8 mouse cellular contexts compared by ENCODE assay signal in the genomic region with DNA sequence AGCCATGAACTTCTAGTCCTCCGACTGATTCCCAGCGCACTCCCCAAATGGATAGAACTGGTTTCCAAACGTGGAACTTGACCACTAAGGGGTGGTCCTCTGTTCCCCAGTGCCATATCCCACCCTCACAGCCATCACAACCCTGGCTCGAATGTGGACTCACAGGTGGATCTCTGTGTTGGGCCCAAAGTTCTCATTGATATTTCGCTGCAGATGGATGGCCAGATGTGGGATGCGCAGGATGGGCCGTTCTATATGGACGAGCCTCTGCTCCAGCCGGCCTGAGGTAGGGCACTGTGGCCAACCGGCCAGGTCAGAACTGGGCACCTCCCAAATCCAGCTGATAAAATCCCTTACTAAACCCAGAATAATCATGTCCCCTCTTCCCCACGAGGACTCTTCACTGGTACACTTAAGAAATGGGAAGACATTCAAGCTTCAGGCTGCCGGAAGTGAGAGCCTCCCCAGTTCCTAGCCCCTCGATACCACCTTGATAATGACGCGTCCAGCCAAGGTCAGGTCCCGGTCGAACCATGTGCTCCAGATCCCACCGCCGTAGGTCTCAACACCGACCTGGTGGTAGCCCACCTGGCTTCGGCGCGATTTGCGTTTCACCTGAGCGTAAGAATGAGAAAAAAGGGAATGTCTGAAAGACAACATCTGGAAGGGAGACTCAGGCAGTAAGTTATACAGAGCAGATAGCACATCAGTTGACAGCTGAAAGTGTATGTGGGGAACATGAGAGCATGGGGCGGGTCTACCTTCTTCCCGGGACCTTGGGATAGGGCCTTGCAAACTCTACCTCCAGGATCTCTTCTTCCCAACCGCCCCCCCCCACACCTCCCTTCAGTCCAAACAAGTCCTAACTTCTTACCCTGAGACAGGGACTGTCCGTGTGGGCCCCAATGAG. TPM values are rescaled to one million over a fixed set of nuclear protein-coding genes. Genes with fewer than 3 reads are reported as not detected.
DNase-seq lines count a peak whose midpoint lies in the region; ATAC-seq and TF ChIP-seq lines count a peak whose summit lies in the region.

No protein-coding gene starts in this region.

- intact Hi-C loops in gastrocnemius, postnatal 36 days (cut with DNase I), result loop anchor here (5.0 kb wide), 1 partner anchor 63 kb away; no protein-coding TSS in a partner anchor

- WGBS in heart, embryonic 10.5 days, result 79% methylated on average over 29 of the region's 29 CpGs
- 81% methylated on average over 29 of the region's 29 CpGs for WGBS in heart, embryonic 15.5 days
- 79% methylated on average over 29 of the region's 29 CpGs for WGBS in liver, embryonic 16.5 days (ENCODE audit: insufficient replicate concordance)

- H3K9me3 ChIP-seq in heart, embryonic 10.5 days, result no peaks in the 10 kb centered on the region
- H3K9me3 ChIP-seq in MEL (replicated peaks; ENCODE audit: insufficient read depth, low read length), result no peaks in the 10 kb centered on the region
- H3K9me3 ChIP-seq in heart, embryonic 15.5 days (replicated peaks), result no peaks in the 10 kb centered on the region
- no peaks in the 10 kb centered on the region for H3K9me3 ChIP-seq in liver, embryonic 16.5 days (replicated peaks; ENCODE audit: control insufficient read depth, low read length)

- no peak for DNase-seq in heart, embryonic 10.5 days (ENCODE audit: low spot score)
- no peak for DNase-seq in heart, postnatal 4 days
- no peak for DNase-seq in MEL (ENCODE audit: low read depth, low spot score)
- DNase-seq in embryo, embryonic 11 days, result no peak
- no peak for DNase-seq in gastrocnemius, postnatal 36 days
- DNase-seq in layer of hippocampus, adult 2 months (ENCODE audit: low spot score in 2 of 2), result no peak

- H3K36me3 ChIP-seq in heart, embryonic 10.5 days, result peaks cover 54% of the 10 kb centered on the region
- H3K36me3 ChIP-seq in MEL (ENCODE audit: control insufficient read depth in 1 of 2, insufficient read depth in 2 of 2, low read length in 2 of 2), result no peaks in the 10 kb centered on the region; a peak in 2 of 4 replicates
- peaks cover 35% of the 10 kb centered on the region for H3K36me3 ChIP-seq in heart, embryonic 15.5 days
- H3K36me3 ChIP-seq in liver, embryonic 16.5 days (ENCODE audit: control insufficient read depth, insufficient read depth), result peaks cover 11% of the 10 kb centered on the region

- H3K27me3 ChIP-seq in heart, embryonic 10.5 days (ENCODE audit: insufficient read depth, poor library complexity, severe bottlenecking), result no peaks in the 10 kb centered on the region
- no peaks in the 10 kb centered on the region for H3K27me3 ChIP-seq in MEL (ENCODE audit: control insufficient read depth in 1 of 2, insufficient read depth in 2 of 2, low read length in 2 of 2)
- no peaks in the 10 kb centered on the region for H3K27me3 ChIP-seq in heart, embryonic 15.5 days
- no peaks in the 10 kb centered on the region for H3K27me3 ChIP-seq in liver, embryonic 16.5 days (ENCODE audit: control insufficient read depth, insufficient read depth, low read depth, low read length)

- H3K4me1 ChIP-seq in heart, embryonic 10.5 days, result peaks cover 24% of the 10 kb centered on the region
- peaks cover 3 to 4% of the 10 kb centered on the region in 2 experiments; a peak in 2 of 4 replicates for H3K4me1 ChIP-seq in MEL (ENCODE audit: control insufficient read depth in 1 of 2, insufficient read depth in 2 of 2, low read length in 2 of 2)
- H3K4me1 ChIP-seq in heart, embryonic 15.5 days (replicated peaks), result peaks cover 12% of the 10 kb centered on the region
- H3K4me1 ChIP-seq in liver, embryonic 16.5 days (ENCODE audit: control insufficient read depth, low read depth, low read length), result peaks cover 17% of the 10 kb centered on the region

- TF ChIP-seq RAD21 in MEL (IDR thresholded peaks at IDR 0.05; ENCODE audit: low read depth, low read length), result no peak

- no peaks in the 10 kb centered on the region for H3K79me2 ChIP-seq in MEL (ENCODE audit: control insufficient read depth, insufficient read depth, low read length, poor library complexity)

- TF ChIP-seq EP300 in MEL (IDR thresholded peaks at IDR 0.05; ENCODE audit: low read depth in 1 of 2, low read length in 2 of 2), result no peak

- no peak for ATAC-seq in heart, embryonic 15.5 days (replicated peaks; ENCODE audit: insufficient number of reproducible peaks, insufficient read depth, low FRiP score, low read depth)
- no peak for ATAC-seq in liver, embryonic 16.5 days (ENCODE audit: low read depth)

- no peak for TF ChIP-seq POLR2A in MEL (IDR thresholded peaks at IDR 0.05; ENCODE audit: control insufficient read depth in 1 of 2, insufficient read depth in 1 of 2, low read depth in 1 of 2, low read length in 2 of 2, poor library complexity in 1 of 2)

- H3K4me2 ChIP-seq in heart, embryonic 15.5 days, result peak overlapping the region; percentile 85
- H3K4me2 ChIP-seq in liver, embryonic 16.5 days (ENCODE audit: low read depth, low read length), result peak overlapping the region; percentile 96

- peak overlapping the region; percentile 92 for H3K27ac ChIP-seq in heart, embryonic 10.5 days
- H3K27ac ChIP-seq in MEL (ENCODE audit: control insufficient read depth, low read depth, low read length), result no peak overlapping the region
- no peak overlapping the region; the same call in 1 of the 2 replicates for H3K27ac ChIP-seq in heart, embryonic 15.5 days
- peak overlapping the region; percentile 97 for H3K27ac ChIP-seq in liver, embryonic 16.5 days (ENCODE audit: low read length)
- H3K27ac ChIP-seq in layer of hippocampus, adult 2 months, result no peak overlapping the region

- H3K4me3 ChIP-seq in heart, embryonic 10.5 days, result peak overlapping the region; percentile 78
- H3K4me3 ChIP-seq in MEL (ENCODE audit: control insufficient read depth in 1 of 2, insufficient read depth in 1 of 2, low read depth in 2 of 2, low read length in 2 of 2), result peak overlapping the region; percentile 80 to 91; a peak in 3 of 4 replicates
- H3K4me3 ChIP-seq in heart, embryonic 15.5 days, result peak overlapping the region; percentile 93
- peak overlapping the region; percentile 88 for H3K4me3 ChIP-seq in liver, embryonic 16.5 days (ENCODE audit: low read depth, low read length)
- no peak overlapping the region; the same call in 1 of the 2 replicates for H3K4me3 ChIP-seq in layer of hippocampus, adult 2 months

- TF ChIP-seq CTCF in MEL (IDR thresholded peaks at IDR 0.05 in 2 of 3, conservative IDR thresholded peaks at IDR 0.05 in 1 of 3; ENCODE audit: control insufficient read depth in 1 of 3, insufficient read depth in 1 of 3, low read depth in 2 of 3, low read length in 3 of 3, poor library complexity in 1 of 3, severe bottlenecking in 1 of 3), result no peak
- no peak for TF ChIP-seq CTCF in layer of hippocampus, adult 2 months (conservative IDR thresholded peaks at IDR 0.05)

- peak overlapping the region; percentile 73 for H3K9ac ChIP-seq in MEL (ENCODE audit: control insufficient read depth, low read depth, low read length, poor library complexity, severe bottlenecking)
- peak overlapping the region; percentile 82 for H3K9ac ChIP-seq in heart, embryonic 15.5 days
- peak overlapping the region; percentile 79 for H3K9ac ChIP-seq in liver, embryonic 16.5 days (ENCODE audit: low read depth, low read length)

RNA-seq across cellular contexts. Expression of a gene that starts 2.1 kb away (rescaled TPM):
- polyA plus RNA-seq in heart, embryonic 10.5 days (2016; fragmentation: Nextera tagmentation; extraction: Ambion mirVana), result 142 and 144 TPM in 2 replicates
- 10 to 100 TPM; 89.5 to 89.8 TPM for total RNA-seq in heart, postnatal 4 days (2021)
- 34.7 and 35.9 TPM in 2 replicates for total RNA-seq in MEL (2012; rRNA removed)
- 10 to 100 TPM in 1 of 2 experiments, not detected in 1; 59.3 TPM for polyA plus RNA-seq in MEL (2012; ENCODE audit: insufficient read depth in 1 of 2, insufficient read length in 2 of 2, low read depth in 1 of 2, low replicate concordance in 2 of 2, missing spikeins in 1 of 2)
- polyA plus RNA-seq in heart, embryonic 15.5 days (2015; fragmentation: Nextera tagmentation; extraction: Ambion mirVana), result 108 and 123 TPM in 2 replicates
- 52.4 and 52.7 TPM in 2 replicates for polyA plus RNA-seq in liver, embryonic 16.5 days (2015; fragmentation: Nextera tagmentation; extraction: Ambion mirVana)
- total RNA-seq in gastrocnemius, postnatal 36 days (2021), result 10 to 100 TPM; 46.4 to 48.3 TPM
- 10 to 100 TPM; 49.1 to 50.0 TPM for total RNA-seq in layer of hippocampus, adult 2 months (2021)

RNA-seq across cellular contexts. Expression of a gene that starts 37.5 kb away (rescaled TPM):
- polyA plus RNA-seq in heart, embryonic 10.5 days (2016; fragmentation: Nextera tagmentation; extraction: Ambion mirVana), result not detected in 2 replicates
- total RNA-seq in heart, postnatal 4 days (2021), result not detected
- total RNA-seq in MEL (2012; rRNA removed), result not detected in 2 replicates
- polyA plus RNA-seq in MEL (2012; ENCODE audit: insufficient read depth in 1 of 2, insufficient read length in 2 of 2, low read depth in 1 of 2, low replicate concordance in 2 of 2, missing spikeins in 1 of 2), result not detected
- polyA plus RNA-seq in heart, embryonic 15.5 days (2015; fragmentation: Nextera tagmentation; extraction: Ambion mirVana), result 0.18 and 2.4 TPM in 2 replicates
- 0.15 TPM in 1 of 2 replicates, not detected in the other for polyA plus RNA-seq in liver, embryonic 16.5 days (2015; fragmentation: Nextera tagmentation; extraction: Ambion mirVana)
- total RNA-seq in gastrocnemius, postnatal 36 days (2021), result not detected
- 100 to 1,000 TPM in 1 of 2 experiments, 10 to 100 TPM in 1; 82.5 to 106 TPM for total RNA-seq in layer of hippocampus, adult 2 months (2021)

RNA-seq across cellular contexts. Expression of a gene that starts 44.4 kb away (rescaled TPM):
- 341 and 642 TPM in 2 replicates for polyA plus RNA-seq in heart, embryonic 10.5 days (2016; fragmentation: Nextera tagmentation; extraction: Ambion mirVana)
- 100 to 1,000 TPM; 742 to 747 TPM for total RNA-seq in heart, postnatal 4 days (2021)
- 4.6 and 7.2 TPM in 2 replicates for total RNA-seq in MEL (2012; rRNA removed)
- 1 to 10 TPM in 1 of 2 experiments, not detected in 1; 7.0 TPM for polyA plus RNA-seq in MEL (2012; ENCODE audit: insufficient read depth in 1 of 2, insufficient read length in 2 of 2, low read depth in 1 of 2, low replicate concordance in 2 of 2, missing spikeins in 1 of 2)
- 374 and 419 TPM in 2 replicates for polyA plus RNA-seq in heart, embryonic 15.5 days (2015; fragmentation: Nextera tagmentation; extraction: Ambion mirVana)
- 7.2 and 13.9 TPM in 2 replicates for polyA plus RNA-seq in liver, embryonic 16.5 days (2015; fragmentation: Nextera tagmentation; extraction: Ambion mirVana)
- 1,000 to 10,000 TPM; 1,843 to 1,948 TPM for total RNA-seq in gastrocnemius, postnatal 36 days (2021)
- under 1 TPM; 0.88 to 1.00 TPM for total RNA-seq in layer of hippocampus, adult 2 months (2021)

RNA-seq across cellular contexts. Expression of a gene that starts 51.4 kb away (rescaled TPM):
- polyA plus RNA-seq in heart, embryonic 10.5 days (2016; fragmentation: Nextera tagmentation; extraction: Ambion mirVana), result 0.70 and 0.84 TPM in 2 replicates
- total RNA-seq in heart, postnatal 4 days (2021), result under 1 TPM; 0.41 to 0.43 TPM
- total RNA-seq in MEL (2012; rRNA removed), result not detected in 2 replicates
- under 1 TPM in 1 of 2 experiments, not detected in 1; 0.13 TPM for polyA plus RNA-seq in MEL (2012; ENCODE audit: insufficient read depth in 1 of 2, insufficient read length in 2 of 2, low read depth in 1 of 2, low replicate concordance in 2 of 2, missing spikeins in 1 of 2)
- 0.45 and 1.0 TPM in 2 replicates for polyA plus RNA-seq in heart, embryonic 15.5 days (2015; fragmentation: Nextera tagmentation; extraction: Ambion mirVana)
- 0.04 and 0.11 TPM in 2 replicates for polyA plus RNA-seq in liver, embryonic 16.5 days (2015; fragmentation: Nextera tagmentation; extraction: Ambion mirVana)
- under 1 TPM in 1 of 2 experiments, not detected in 1; 0.10 TPM for total RNA-seq in gastrocnemius, postnatal 36 days (2021)
- 100 to 1,000 TPM; 395 to 416 TPM for total RNA-seq in layer of hippocampus, adult 2 months (2021)

RNA-seq across cellular contexts. Expression of a gene that starts 59.4 kb away (rescaled TPM):
- polyA plus RNA-seq in heart, embryonic 10.5 days (2016; fragmentation: Nextera tagmentation; extraction: Ambion mirVana), result 77.9 and 80.0 TPM in 2 replicates
- 100 to 1,000 TPM; 121 to 123 TPM for total RNA-seq in heart, postnatal 4 days (2021)
- 1.7 and 1.8 TPM in 2 replicates for total RNA-seq in MEL (2012; rRNA removed)
- polyA plus RNA-seq in MEL (2012; ENCODE audit: insufficient read depth in 1 of 2, insufficient read length in 2 of 2, low read depth in 1 of 2, low replicate concordance in 2 of 2, missing spikeins in 1 of 2), result 1 to 10 TPM in 1 of 2 experiments, not detected in 1; 9.5 TPM
- 44.5 and 54.4 TPM in 2 replicates for polyA plus RNA-seq in heart, embryonic 15.5 days (2015; fragmentation: Nextera tagmentation; extraction: Ambion mirVana)
- polyA plus RNA-seq in liver, embryonic 16.5 days (2015; fragmentation: Nextera tagmentation; extraction: Ambion mirVana), result 7.6 and 8.0 TPM in 2 replicates
- total RNA-seq in gastrocnemius, postnatal 36 days (2021), result 100 to 1,000 TPM; 229 to 230 TPM
- total RNA-seq in layer of hippocampus, adult 2 months (2021), result 100 to 1,000 TPM; 168 to 179 TPM

Comparison
In these comparisons a context has a peak if more than half of its experiments do, and no peak if none do; other contexts are left out.
1. H3K27ac ChIP-seq: peak in heart, embryonic 10.5 days (single experiment) and liver, embryonic 16.5 days (single experiment); none in MEL (single experiment), heart, embryonic 15.5 days (single experiment) and layer of hippocampus, adult 2 months (single experiment).
2. RNA of a gene that starts 37.5 kb away (total RNA-seq): 82.5 to 106 TPM in layer of hippocampus, adult 2 months; not detected in heart, postnatal 4 days, not detected in MEL and not detected in gastrocnemius, postnatal 36 days; every median in the first group is over 10 times any median in the second.
3. RNA of a gene that starts 44.4 kb away (total RNA-seq): 1,843 to 1,948 TPM in gastrocnemius, postnatal 36 days and 742 to 747 TPM in heart, postnatal 4 days; 4.6 to 7.2 TPM in MEL and 0.88 to 1.00 TPM in layer of hippocampus, adult 2 months; every median in the first group is over 10 times any median in the second.
4. Peak in every context shown above with its lines, with median percentiles within 50 percentile points of each other: H3K9ac ChIP-seq.